Mouse (Mus musculus): ENCODE data around the gene Gm3468.
"Not testable (repeated sequence)": the region's sequence is repeated elsewhere in the genome, so short reads cannot be mapped to it uniquely, and the experiment has no call there.

Gene Gm3468

DNA sequence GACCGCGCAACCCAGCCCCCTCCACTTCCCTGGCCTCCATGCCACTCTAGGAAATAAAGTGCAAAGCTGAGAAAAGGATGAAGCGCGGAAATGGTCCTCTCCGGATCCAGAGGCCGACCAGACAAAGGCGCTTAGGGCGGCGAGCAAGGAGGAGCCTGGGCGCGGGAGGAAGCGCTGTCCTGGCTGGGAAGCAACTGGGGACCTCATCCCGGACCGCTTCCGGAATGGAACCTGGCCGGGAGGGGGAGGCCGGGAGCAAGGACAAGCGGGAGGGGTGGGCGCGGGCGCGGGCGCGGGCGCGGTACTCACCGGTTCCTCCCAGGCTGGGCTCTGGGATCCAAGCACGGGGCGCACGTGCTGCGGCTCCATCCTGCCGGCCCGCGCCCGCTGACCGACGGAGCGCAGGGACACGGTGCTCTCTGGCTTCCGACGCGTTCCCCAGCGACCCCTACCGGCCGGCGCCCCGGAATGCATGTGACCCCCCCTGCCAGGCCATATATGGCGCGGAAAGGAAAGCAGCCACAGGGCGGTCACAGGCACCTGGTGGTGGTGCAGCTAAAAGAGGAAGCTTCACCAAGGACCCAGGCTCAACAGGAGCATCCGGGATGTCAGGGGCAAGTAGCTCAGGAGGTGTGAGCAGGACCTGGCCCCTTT is at the start of gene Gm3468:
Gm3468 (minus strand) TSS at position 394 of the 654 bp plus-strand sequence.
- peak; percentile 24 to 30 for DNase-seq (ENCODE audit: low spot score in 2 of 2)

GRCm38 (mm10) chr14:6125707-6126106 is 17.2 kb upstream of the Gm3468 start, which contains the start of gene Gm3476:
Gene Gm3476 (minus strand): TSS chr14:6125807.
- DNase-seq (ENCODE audit: low spot score in 2 of 2): not testable (repeated sequence)

DNA sequence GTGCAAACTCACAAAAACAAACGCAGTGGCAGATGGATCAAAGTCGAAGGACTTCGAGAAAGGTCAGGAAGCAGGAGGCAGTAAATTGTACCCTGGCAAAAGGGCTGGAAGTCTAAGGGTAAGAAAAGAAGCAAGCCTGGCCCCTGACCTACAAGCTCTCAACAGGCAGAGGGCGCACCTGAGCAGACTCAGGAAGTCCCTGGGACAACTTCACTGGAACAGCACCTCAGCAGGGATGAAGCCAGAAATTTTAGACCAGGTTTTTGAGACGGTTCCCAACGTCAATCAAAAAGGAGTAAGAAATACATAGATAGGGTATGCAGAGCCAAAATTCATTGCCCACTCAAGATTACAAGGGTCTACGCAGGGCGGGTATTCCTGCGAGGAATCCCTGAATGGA is 965 bp downstream of the Gm3468 start:
- DNase-seq (ENCODE audit: low spot score in 2 of 2): not testable (repeated sequence)

GRCm38 (mm10) chr14:6093842-6094241 is 14.6 kb downstream of the Gm3468 start, which contains the start of gene Gm8206:
Gene Gm8206 (minus strand): TSS chr14:6093942.
- not testable (repeated sequence) for DNase-seq (ENCODE audit: low spot score in 2 of 2)

GRCm38 (mm10) chr14:6058167-6058566 is 50.3 kb downstream of the Gm3468 start, which contains the start of gene Gm6337:
Gene Gm6337 (minus strand): TSS chr14:6058267.
- DNase-seq (ENCODE audit: low spot score in 2 of 2): not testable (repeated sequence)
